Mouse (Mus musculus) limb, embryonic 11.5 days (tissue): ENCODE measurements at regions not wholly inside any gene's neighbourhood (a gene's known extent, or its start where the extent isn't known, plus 50 kb on each side); places are given as distances from the start of the nearest gene placed in this dataset.

ENCODE experiments used
- ATAC-seq: fragments of 200-750 bp; cut with Nextera tagmentation; 2 replicates; pipeline ENCODE4 v1.8.0; 2017; ENCODE audit warnings: low read depth; ENCODE audit not compliant: insufficient number of reproducible peaks, low FRiP score, low TSS enrichment
- DNase-seq: peaks from one replicate; pipeline ENCODE4 v3.0.0-alpha.2; 2015; ENCODE audit warnings: low spot score
- H3K27ac ChIP-seq: fragments of 300-500 bp; sonication (generic); replicated peaks from 2 replicates; pipeline ENCODE4 v1.5.1; 2014; ENCODE audit warnings: low read depth, mild to moderate bottlenecking, low read length
- H3K27me3 ChIP-seq: fragments of 300-500 bp; sonication (generic); 2 replicates; pipeline ENCODE4 v1.6.1; 2014; ENCODE audit warnings: mild to moderate bottlenecking, low read length, mixed read lengths; ENCODE audit not compliant: control insufficient read depth, insufficient read depth
- H3K36me3 ChIP-seq: fragments of 300-500 bp; sonication (generic); 2 replicates; pipeline ENCODE4 v1.6.1; 2014; ENCODE audit warnings: mild to moderate bottlenecking, low read length, moderate library complexity, mixed read lengths; ENCODE audit not compliant: control insufficient read depth, insufficient read depth
- H3K4me1 ChIP-seq: fragments of 300-500 bp; sonication (generic); 2 replicates; pipeline ENCODE4 v1.6.1; 2014; ENCODE audit warnings: low read length, mixed read lengths; ENCODE audit not compliant: control insufficient read depth, insufficient read depth
- H3K4me2 ChIP-seq: fragments of 300-500 bp; sonication (generic); 2 replicates; pipeline ENCODE4 v1.6.1; 2014; ENCODE audit warnings: low read depth, mild to moderate bottlenecking, moderate library complexity; ENCODE audit not compliant: severe bottlenecking
- H3K4me3 ChIP-seq: fragments of 300-500 bp; sonication (generic); 2 replicates; pipeline ENCODE4 v1.5.1; 2014; ENCODE audit warnings: low read depth, low read length
- H3K9ac ChIP-seq: fragments of 300-500 bp; sonication (generic); 2 replicates; pipeline ENCODE4 v1.6.1; 2014; ENCODE audit warnings: mild to moderate bottlenecking, low read length
- H3K9me3 ChIP-seq: fragments of 300-500 bp; sonication (generic); 2 replicates; pipeline ENCODE4 v1.6.1; 2016; ENCODE audit warnings: low read length; ENCODE audit not compliant: control insufficient read depth
- WGBS: fragments of 180-500 bp; shearing (Covaris S2); extraction: QIAGEN DNeasy Blood & Tissue Kit; methylation state at CpG from one replicate; pipeline ENCODE4 v1.1.7; 2014; 5-methylcytosine and 5-hydroxymethylcytosine counted together

DNA sequence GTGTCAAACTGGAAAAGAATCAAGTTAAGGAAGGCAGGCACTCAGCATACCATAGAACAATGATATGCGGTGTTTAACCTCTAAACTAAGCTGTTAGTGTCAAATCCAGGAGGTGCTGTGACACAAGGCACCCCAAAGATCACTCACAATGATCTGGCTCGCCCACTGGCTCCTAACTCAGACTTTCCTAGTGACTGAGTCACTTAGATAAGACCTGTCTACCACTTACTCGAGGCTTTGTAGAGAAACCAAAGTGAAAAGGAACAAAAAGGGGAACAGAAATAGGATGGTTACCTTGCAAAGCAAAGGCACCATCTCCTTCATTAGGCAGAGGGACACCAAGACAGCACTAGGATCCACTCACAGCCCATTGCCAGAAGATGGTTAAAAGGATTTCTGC is 115.7 kb downstream of the Pdgfra start:
- H3K9ac ChIP-seq = no peak overlapping the region
- H3K4me1 ChIP-seq = no peaks in the 10 kb centered on the region
- H3K4me2 ChIP-seq = no peak overlapping the region
- WGBS = 84% methylated on average over 3 of the region's 3 CpGs
- no peak overlapping the region for H3K27ac ChIP-seq
- no peak overlapping the region for H3K4me3 ChIP-seq
- ATAC-seq (no peak), DNase-seq (no peak)
- H3K27me3 ChIP-seq = no peaks in the 10 kb centered on the region
- no peaks in the 10 kb centered on the region for H3K36me3 ChIP-seq
- H3K9me3 ChIP-seq = no peaks in the 10 kb centered on the region

DNA sequence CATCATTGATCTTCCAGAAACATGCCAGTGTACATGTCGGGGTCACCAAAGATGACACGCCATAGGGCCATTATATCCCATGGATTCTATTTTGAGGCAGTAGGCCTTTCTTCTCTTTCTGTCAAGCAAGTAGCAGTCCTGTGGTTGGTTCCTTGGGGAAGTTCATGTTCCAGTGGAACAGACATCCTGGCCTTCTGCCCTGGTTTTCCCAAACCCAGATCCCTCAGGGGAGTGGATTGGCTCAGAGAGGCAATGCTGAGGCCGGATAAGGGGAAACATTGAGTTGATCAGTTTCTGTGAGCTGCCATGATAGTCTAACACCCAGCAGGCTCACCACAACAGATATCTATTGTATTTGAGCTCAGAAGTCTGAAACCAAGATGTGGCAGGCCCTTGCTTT is 125.9 kb downstream of the Pdgfra start:
- Histone ChIP-seq H3K27me3 (no peaks in the 10 kb centered on the region), H3K9me3 (no peaks in the 10 kb centered on the region), H3K9ac (no peak overlapping the region), H3K4me1 (no peaks in the 10 kb centered on the region), H3K4me2 (no peak overlapping the region), H3K4me3 (no peak overlapping the region), H3K27ac (no peak overlapping the region), H3K36me3 (no peaks in the 10 kb centered on the region)
- whole genome bisulfite sequencing = 92% methylated on average over 3 of the region's 3 CpGs
- ATAC-seq = no peak
- no peak for DNase-seq

DNA sequence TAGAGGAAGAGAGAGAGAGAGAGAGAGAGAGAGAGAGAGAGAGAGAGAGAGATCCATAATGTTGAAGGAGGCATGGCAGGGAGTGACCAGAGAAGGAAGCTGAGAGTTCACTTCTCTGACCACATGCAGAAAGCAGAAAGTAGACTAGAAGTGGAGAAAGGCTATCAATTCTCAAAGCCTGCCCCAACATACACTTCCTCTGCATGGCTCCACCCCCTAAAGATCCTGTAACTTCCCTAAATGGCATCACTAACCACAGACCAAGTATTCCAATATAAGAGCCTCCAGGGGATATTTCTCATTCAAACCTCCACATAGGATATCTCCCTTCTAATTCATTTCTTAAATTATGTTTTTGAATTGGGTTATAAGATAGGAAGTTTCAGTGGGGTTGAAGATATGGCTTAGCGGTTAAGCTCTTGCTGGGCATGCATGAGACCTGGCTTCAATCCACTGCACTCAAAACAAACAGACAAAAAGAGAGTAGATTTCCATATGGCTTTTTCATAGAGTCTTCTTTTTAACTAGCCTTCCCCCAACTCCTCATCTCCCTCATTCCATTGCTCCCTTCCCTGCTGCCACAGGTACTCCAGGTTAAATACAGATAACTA is 127.6 kb downstream of the Pdgfra start:
- Histone ChIP-seq H3K36me3 (no peaks in the 10 kb centered on the region), H3K4me1 (no peaks in the 10 kb centered on the region), H3K4me2 (no peak overlapping the region), H3K27ac (no peak overlapping the region), H3K27me3 (no peaks in the 10 kb centered on the region), H3K9ac (no peak overlapping the region), H3K9me3 (no peaks in the 10 kb centered on the region), H3K4me3 (no peak overlapping the region)
- ATAC-seq (no peak), DNase-seq (no peak)
- WGBS = 95% methylated on average over 1 of the region's 1 CpGs

DNA sequence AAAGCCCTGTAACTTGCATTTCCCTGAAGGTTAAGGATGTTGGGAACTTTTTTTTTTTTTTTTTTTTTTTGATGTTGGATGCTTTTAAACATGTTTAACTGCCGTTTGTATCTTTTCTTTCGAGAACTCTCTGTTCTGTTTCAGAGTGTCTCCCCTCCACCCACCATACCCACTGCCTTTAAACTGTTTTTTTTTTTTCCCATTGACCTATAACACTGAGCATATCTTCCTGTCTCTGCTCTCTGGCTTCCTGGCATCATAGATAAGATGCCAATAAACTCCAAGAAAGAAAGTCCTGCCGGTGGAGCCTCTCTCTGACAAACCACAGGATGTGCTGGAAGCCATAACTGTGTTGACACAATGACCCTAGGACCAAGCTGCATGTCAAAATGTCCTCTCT is 128.6 kb downstream of the Pdgfra start:
- Histone ChIP-seq H3K4me2 (no peak overlapping the region), H3K9ac (no peak overlapping the region), H3K27me3 (no peaks in the 10 kb centered on the region), H3K4me1 (no peaks in the 10 kb centered on the region), H3K36me3 (no peaks in the 10 kb centered on the region), H3K9me3 (no peaks in the 10 kb centered on the region), H3K4me3 (no peak overlapping the region), H3K27ac (no peak overlapping the region)
- ATAC-seq = no peak
- DNase-seq = no peak
- 72% methylated on average over 3 of the region's 3 CpGs for WGBS

- ATAC-seq (no peak), DNase-seq (no peak)
- Histone ChIP-seq H3K27me3 (no peaks in the 10 kb centered on the region), H3K4me2 (no peak overlapping the region), H3K4me3 (no peak overlapping the region), H3K36me3 (no peaks in the 10 kb centered on the region), H3K4me1 (no peaks in the 10 kb centered on the region), H3K9me3 (no peaks in the 10 kb centered on the region), H3K27ac (no peak overlapping the region), H3K9ac (no peak overlapping the region)
- WGBS = 83% methylated on average over 7 of the region's 7 CpGs
Observed at GRCm38 (mm10) chr5:75281510-75281909, 129.4 kb downstream of the Pdgfra start.

- ATAC-seq = no peak
Observed at GRCm38 (mm10) chr5:75282617-75283016, 130.5 kb downstream of the Pdgfra start.

GRCm38 (mm10) chr5:75283841-75284240 is 131.7 kb downstream of the Pdgfra start:
- Histone ChIP-seq H3K4me3 (no peak overlapping the region), H3K27ac (no peak overlapping the region), H3K9me3 (no peaks in the 10 kb centered on the region), H3K4me2 (no peak overlapping the region), H3K4me1 (no peaks in the 10 kb centered on the region), H3K36me3 (no peaks in the 10 kb centered on the region), H3K27me3 (no peaks in the 10 kb centered on the region), H3K9ac (no peak overlapping the region)
- ATAC-seq (no peak), DNase-seq (no peak)
- WGBS = 88% methylated on average over 5 of the region's 5 CpGs

More at GRCm38 (mm10) chr5:75282617-75283016, 130.5 kb downstream of the Pdgfra start:
- no peak overlapping the region for H3K4me3 ChIP-seq
- no peak overlapping the region for H3K27ac ChIP-seq
- no peaks in the 10 kb centered on the region for H3K9me3 ChIP-seq
- DNase-seq = no peak
- no peak overlapping the region for H3K4me2 ChIP-seq
- H3K9ac ChIP-seq = no peak overlapping the region
- no peaks in the 10 kb centered on the region for H3K27me3 ChIP-seq
- no peaks in the 10 kb centered on the region for H3K4me1 ChIP-seq
- 64% methylated on average over 4 of the region's 4 CpGs for WGBS
- no peaks in the 10 kb centered on the region for H3K36me3 ChIP-seq

GRCm38 (mm10) chr5:75285950-75286349 is 133.9 kb downstream of the Pdgfra start:
- Histone ChIP-seq H3K9ac (no peak overlapping the region), H3K9me3 (no peaks in the 10 kb centered on the region), H3K27me3 (no peaks in the 10 kb centered on the region), H3K4me1 (no peaks in the 10 kb centered on the region), H3K4me3 (no peak overlapping the region), H3K27ac (no peak overlapping the region), H3K36me3 (no peaks in the 10 kb centered on the region; the same call in 1 of the 2 replicates), H3K4me2 (no peak overlapping the region)
- no peak for ATAC-seq
- 76% methylated on average over 10 of the region's 10 CpGs for WGBS
- no peak for DNase-seq

- 78% methylated on average over 2 of the region's 2 CpGs for WGBS
Observed at GRCm38 (mm10) chr5:75295676-75296075, 143.6 kb downstream of the Pdgfra start.

More at GRCm38 (mm10) chr5:75295676-75296075, 143.6 kb downstream of the Pdgfra start:
- H3K9me3 ChIP-seq = no peaks in the 10 kb centered on the region
- no peak for DNase-seq
- no peak overlapping the region for H3K4me3 ChIP-seq
- no peak overlapping the region for H3K4me2 ChIP-seq
- no peaks in the 10 kb centered on the region for H3K36me3 ChIP-seq
- no peak overlapping the region for H3K9ac ChIP-seq
- no peak for ATAC-seq
- H3K4me1 ChIP-seq = no peaks in the 10 kb centered on the region
- no peaks in the 10 kb centered on the region for H3K27me3 ChIP-seq
- H3K27ac ChIP-seq = no peak overlapping the region
